Mouse (Mus musculus): ENCODE results near the gene Ctsm.
"Not testable (repeated sequence)": the region's sequence is repeated elsewhere in the genome, so short reads cannot be mapped to it uniquely, and the experiment has no call there.

The Ctsm gene

GRCm38 (mm10) chr13:61541631-61542030 is at the start of gene Ctsm:
Gene Ctsm, minus strand, starts transcription at chr13:61541839.
- DNase-seq (ENCODE audit: low spot score in 2 of 2): no peak

- DNase-seq (ENCODE audit: low spot score in 2 of 2): no peak
Observed at GRCm38 (mm10) chr13:61570027-61570426, 28.4 kb upstream of the Ctsm start, which contains the start of gene Cts3. Gene Cts3, minus strand, starts transcription at chr13:61570127.

GRCm38 (mm10) chr13:61568074-61568473 is 26.4 kb upstream of the Ctsm start, which contains the start of gene Gm49352:
Gene Gm49352, minus strand, starts transcription at chr13:61568174.
- not testable (repeated sequence) for DNase-seq (ENCODE audit: low spot score in 2 of 2)
